Mouse (Mus musculus): ENCODE data around the gene Spata5.

Gene Spata5

GRCm38 (mm10) chr3:37419458-37419991 is at the start of gene Spata5:
Spata5 (plus strand) TSS chr3:37419896.
- DNase-seq (ENCODE audit: low read depth) = peak; percentile 100

- DNase-seq (ENCODE audit: low read depth) = peak; percentile 6
Measured at GRCm38 (mm10) chr3:37370407-37370806, 49.3 kb upstream of the Spata5 start.

GRCm38 (mm10) chr3:37373712-37374111 is 46.0 kb upstream of the Spata5 start:
- no peak for DNase-seq (ENCODE audit: low read depth)

GRCm38 (mm10) chr3:37377926-37378325 is 41.8 kb upstream of the Spata5 start:
- no peak for DNase-seq (ENCODE audit: low read depth)

- no peak for DNase-seq (ENCODE audit: low read depth)
Measured at GRCm38 (mm10) chr3:37378412-37378811, 41.3 kb upstream of the Spata5 start.

GRCm38 (mm10) chr3:37379201-37379600 is 40.5 kb upstream of the Spata5 start:
- peak; percentile 30 for DNase-seq (ENCODE audit: low read depth)

- no peak for DNase-seq (ENCODE audit: low read depth)
Measured at GRCm38 (mm10) chr3:37379930-37380881, 39.5 kb upstream of the Spata5 start.

GRCm38 (mm10) chr3:37381457-37381856 is 38.2 kb upstream of the Spata5 start:
- no peak for DNase-seq (ENCODE audit: low read depth)

GRCm38 (mm10) chr3:37383096-37383765 is 36.5 kb upstream of the Spata5 start:
- no peak for DNase-seq (ENCODE audit: low read depth)

GRCm38 (mm10) chr3:37387310-37387709 is 32.4 kb upstream of the Spata5 start:
- no peak for DNase-seq (ENCODE audit: low read depth)

- no peak for DNase-seq (ENCODE audit: low read depth)
Measured at GRCm38 (mm10) chr3:37396930-37397608, 22.6 kb upstream of the Spata5 start.

GRCm38 (mm10) chr3:37397646-37398045 is 22.1 kb upstream of the Spata5 start:
- no peak for DNase-seq (ENCODE audit: low read depth)

GRCm38 (mm10) chr3:37398661-37399395 is 20.9 kb upstream of the Spata5 start:
- DNase-seq (ENCODE audit: low read depth) = no peak

GRCm38 (mm10) chr3:37401729-37402610 is 17.7 kb upstream of the Spata5 start:
- no peak for DNase-seq (ENCODE audit: low read depth)

- no peak for DNase-seq (ENCODE audit: low read depth)
Measured at GRCm38 (mm10) chr3:37407598-37407997, 12.1 kb upstream of the Spata5 start.

GRCm38 (mm10) chr3:37413446-37413845 is 6.2 kb upstream of the Spata5 start:
- no peak for DNase-seq (ENCODE audit: low read depth)

GRCm38 (mm10) chr3:37414413-37414960 is 5.2 kb upstream of the Spata5 start:
- DNase-seq (ENCODE audit: low read depth) = peak; percentile 85

GRCm38 (mm10) chr3:37418341-37418740 is 1.4 kb upstream of the Spata5 start:
- no peak for DNase-seq (ENCODE audit: low read depth)

GRCm38 (mm10) chr3:37418961-37419457 is 687 bp upstream of the Spata5 start:
- DNase-seq (ENCODE audit: low read depth) = peak; percentile 92

- peak; percentile 95 for DNase-seq (ENCODE audit: low read depth)
Measured at GRCm38 (mm10) chr3:37420072-37420471, 376 bp downstream of the Spata5 start, which contains the start of gene Nudt6. Nudt6 (minus strand) TSS chr3:37420211.
